Mouse (Mus musculus) telencephalon, adult 2 months (tissue): ENCODE data around the gene Zfand3.

Experiments used
- DNase-seq: peaks from one replicate; pipeline ENCODE4 v3.0.0-alpha.2; 2011; ENCODE audit warnings: low read depth, low spot score

Zfand3 gene

DNA sequence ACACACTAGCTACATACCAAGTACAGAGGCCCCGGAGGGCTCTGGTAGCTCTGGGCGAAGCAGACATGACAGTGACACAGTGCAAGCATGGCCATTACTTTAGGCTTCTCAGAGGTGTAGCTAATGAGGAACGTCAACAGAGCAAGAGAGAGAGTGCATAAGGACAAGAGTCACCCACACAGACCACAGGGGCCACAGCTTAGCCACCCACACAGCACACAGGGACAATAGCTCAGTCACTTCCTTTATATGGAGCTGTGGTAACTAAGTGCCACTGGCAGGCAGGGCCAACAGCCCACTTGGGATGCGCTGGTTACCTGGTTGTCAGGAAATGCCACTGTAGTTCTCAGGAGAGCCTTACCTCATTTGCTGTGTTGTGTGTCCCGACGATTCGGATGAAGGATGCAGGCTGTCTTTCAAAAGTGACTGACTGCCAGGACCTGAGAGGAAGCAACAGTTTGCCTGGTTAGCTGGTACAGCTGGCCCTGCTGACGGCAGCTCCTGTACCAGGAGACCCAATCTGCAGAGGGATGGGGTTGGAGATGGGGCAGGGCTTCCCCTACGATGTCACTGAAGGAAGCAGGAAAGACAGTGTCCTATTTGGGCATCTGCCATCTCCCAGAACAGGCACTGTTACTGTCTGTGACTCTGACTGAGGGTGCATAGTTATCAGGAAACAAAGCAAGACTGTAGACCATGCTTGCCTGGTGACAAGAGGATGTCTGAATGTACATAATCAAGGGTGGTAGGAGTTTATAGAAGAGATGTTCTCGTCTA is 224.1 kb downstream of the Zfand3 start:
- no peak for DNase-seq

- no peak for DNase-seq
Observed at GRCm38 (mm10) chr17:30230428-30230827, 225.9 kb downstream of the Zfand3 start.

DNA sequence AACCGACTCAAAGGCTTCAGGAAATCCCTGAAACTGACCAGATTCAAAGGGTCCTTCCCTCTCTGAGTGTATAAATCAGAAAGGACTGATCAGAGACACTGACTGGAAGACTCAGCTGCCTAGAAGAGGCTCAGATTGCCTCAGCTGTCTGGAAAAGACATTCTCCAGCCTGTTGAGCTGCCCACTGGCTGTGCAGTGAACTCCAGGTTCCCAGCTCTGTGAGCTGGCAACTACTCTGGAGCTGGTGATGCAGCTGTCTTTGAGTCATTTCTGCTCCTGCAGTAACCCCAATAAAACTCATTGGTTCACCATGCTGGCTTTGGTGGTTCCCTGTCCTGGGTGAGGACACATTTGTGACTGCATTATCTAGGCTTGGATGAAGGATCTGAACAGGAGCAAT is 226.9 kb downstream of the Zfand3 start:
- DNase-seq: no peak

DNA sequence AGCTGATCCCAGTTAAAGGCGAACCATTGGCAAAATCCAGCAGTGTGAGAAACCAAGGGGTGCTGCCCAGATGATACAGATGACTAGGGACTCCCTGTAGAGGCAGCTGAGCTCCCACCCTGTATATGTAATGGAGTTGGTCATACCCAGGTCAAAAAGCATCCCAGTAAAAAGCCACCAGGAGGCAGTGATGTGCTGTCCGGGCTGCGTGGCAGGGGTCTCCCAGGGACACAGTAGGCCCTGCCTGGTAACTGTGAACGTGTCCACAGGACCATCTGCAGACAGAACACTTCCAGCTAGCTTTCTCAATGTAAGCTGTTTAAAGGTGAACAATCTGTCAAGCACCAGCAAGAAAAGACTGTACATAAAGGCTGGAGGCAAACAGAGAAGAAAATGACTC is 228.2 kb downstream of the Zfand3 start:
- no peak for DNase-seq

DNA sequence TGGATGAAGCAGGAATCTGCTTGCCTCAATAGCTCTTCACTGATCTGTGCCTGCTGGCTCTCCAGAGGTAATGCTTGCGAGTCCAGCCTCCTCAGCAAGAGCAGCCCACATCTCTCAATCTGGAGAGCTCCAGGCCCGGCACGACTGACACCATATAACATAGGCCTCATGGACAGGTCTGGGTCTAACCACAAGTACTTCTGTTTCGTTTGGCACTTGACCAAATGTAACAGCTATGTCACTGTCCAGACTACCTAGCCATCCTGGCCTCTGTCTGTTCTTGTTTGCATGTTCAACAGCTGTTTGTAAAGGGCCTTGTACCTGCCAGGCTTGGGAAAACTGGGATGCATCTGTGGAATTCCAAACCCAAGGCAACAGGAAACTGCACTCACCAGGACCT is 230.8 kb downstream of the Zfand3 start:
- no peak for DNase-seq

GRCm38 (mm10) chr17:30236611-30237010 is 232.1 kb downstream of the Zfand3 start:
- no peak for DNase-seq

GRCm38 (mm10) chr17:30237600-30237999 is 233.1 kb downstream of the Zfand3 start:
- DNase-seq: no peak

DNA sequence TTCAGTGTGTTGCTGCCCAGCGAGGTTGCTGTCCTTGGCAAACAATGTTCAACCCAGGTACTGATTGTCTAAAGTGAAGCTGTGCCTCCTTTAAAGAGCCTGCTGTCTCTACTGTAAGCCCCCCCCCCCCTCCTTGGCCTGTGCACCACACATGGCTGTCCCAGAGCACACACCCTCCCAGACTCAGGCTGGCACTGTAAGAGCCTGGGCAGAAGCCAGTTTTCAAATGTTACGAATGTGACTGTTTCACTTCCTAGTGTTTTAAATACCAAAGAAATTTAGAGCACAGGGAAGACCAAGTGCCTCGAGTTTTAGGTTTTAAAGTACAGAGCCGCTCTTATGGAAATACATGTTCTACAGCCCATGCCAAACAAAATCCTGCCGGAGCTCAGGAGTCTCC is 234.9 kb downstream of the Zfand3 start:
- no peak for DNase-seq

DNA sequence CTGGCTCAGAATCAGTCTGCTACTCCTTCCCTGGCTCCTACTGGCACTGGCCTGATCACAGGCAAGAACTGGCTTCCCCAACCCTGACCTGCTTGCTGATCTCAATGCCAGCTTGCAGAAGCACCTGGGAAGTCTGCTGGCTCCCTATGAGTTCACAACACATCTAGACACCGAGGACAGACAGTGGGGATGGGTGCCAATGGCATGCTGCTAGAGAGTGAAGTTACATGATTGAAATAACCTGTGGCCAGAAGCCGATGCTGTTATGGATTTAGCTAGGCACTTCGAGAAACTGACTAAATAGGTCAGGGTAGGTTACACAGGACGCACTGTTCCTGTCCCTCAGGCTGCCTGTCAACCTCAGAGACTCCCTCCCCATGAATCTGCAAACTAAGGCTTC is 236.1 kb downstream of the Zfand3 start:
- DNase-seq: no peak

DNA sequence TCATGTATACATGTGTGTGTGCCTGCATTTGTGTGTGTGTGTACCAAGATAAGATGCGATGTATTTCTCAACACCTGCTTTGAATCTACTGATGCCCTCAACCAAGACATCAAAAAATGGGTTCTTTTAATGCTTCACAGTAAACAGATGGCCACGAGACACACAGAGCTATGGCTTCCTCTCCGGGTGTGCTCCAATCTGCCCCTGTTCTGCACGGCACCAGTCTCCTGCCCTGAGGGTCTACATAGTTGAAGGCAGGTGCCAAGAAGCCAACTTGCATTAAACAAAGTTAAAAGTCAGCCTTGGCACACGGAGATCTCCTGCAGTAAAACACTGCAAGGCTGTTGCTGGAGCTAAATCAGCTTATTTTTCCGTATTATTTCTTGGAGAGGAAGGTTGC is 236.5 kb downstream of the Zfand3 start:
- no peak for DNase-seq

DNA sequence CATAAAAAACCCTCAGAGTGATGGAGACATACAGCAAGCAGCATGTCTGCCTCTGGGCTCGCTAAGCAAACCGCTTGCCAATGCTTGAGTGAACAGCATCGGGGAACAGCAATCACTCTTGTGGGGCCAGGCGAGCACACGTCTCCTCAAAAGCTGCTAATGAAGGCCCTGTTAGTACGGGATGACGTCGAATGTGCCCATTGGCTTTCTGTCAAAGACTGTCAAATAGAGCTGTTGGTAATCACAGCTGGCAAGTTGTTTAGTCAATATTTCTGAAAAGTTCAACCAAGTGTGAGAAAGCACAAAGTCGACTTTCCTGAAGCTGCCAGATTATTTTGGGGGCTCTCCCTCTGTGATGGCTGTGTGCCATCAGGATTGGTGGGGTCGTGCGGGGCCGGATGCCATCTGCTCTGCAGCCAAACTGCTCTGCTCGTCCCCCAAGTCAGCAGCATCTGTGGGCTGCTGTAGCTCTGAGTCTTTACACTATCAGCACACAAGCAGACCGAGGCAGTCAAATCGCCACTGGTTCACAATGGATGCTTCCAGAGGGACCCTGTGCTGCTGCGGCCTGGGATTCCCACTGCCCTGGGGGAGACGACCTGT is 237.3 kb downstream of the Zfand3 start:
- no peak for DNase-seq

DNA sequence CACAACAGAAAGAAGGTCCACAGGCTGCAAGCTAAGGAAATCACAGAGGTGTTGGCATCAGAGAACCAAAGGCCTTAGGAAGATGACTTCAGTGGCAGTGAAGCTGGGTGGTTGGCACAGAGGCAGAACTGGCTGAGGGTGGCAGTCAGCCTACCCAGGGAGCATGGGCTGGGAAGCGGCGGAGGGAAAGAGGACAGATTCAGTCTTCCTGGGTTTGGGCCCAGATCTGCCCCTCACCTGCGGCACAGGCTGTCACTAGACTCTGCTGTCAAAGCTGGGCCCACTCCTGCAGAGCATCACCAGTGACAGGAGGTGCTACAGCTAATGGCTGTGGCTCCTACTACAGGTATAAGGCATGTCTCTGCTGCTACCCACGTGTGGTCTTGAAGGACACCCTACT is 238.1 kb downstream of the Zfand3 start:
- no peak for DNase-seq

GRCm38 (mm10) chr17:30243540-30243939 is 239.0 kb downstream of the Zfand3 start:
- DNase-seq: no peak

DNA sequence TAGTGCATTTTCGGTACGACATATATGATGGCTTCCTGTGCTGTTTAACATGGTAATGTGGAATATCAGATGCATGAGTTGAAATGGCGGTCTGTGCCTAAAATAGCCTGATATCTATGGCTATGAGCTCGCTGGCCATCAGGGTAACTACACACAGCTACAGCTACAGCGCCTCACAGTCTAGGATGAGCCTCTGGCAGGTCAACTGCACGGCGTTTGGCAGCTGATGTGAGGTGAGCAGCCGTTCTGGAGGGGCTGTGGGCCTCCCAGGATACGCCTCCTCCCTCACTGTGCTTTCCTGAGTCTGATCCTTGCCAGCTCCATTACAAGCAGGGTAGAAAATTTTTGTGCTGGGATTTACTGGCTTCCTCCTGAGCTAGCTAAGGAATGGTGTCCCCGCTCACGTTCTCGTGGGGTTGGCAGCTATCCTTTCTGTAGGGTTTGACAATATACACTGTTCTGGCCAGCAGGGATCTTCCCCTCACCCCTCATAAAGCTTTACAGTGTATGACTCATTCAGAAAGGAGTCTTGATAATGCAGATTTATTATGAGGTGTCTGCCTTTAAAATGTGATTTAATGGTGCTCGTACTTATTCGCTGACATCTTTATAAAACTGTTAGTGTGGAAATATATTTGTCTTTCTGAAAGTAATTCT is 240.2 kb downstream of the Zfand3 start:
- DNase-seq: no peak

DNA sequence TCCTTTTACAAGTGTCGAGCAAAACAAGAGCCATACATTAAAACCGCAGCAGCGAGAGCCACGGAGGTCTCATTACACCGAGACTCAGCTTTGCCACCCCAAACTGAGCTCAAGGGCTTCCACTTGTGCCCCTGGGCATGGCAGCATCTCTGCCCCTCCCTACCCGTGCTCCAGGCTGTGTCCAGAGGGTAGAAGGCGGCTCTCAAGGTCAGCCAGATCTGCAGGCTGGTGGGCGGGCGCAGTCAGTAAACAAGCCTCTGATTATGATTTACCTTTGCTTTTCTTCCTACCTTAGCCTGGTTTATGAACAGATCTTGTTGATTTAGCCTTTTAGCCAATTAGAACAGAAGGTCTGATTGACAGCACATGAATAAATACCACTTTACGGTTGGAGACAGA is 240.8 kb downstream of the Zfand3 start:
- DNase-seq: no peak

- DNase-seq: no peak
Observed at GRCm38 (mm10) chr17:30253028-30253427, 248.5 kb downstream of the Zfand3 start.

GRCm38 (mm10) chr17:30253924-30254323 is 249.4 kb downstream of the Zfand3 start:
- DNase-seq: no peak

GRCm38 (mm10) chr17:30255928-30256560 is 251.5 kb downstream of the Zfand3 start:
- DNase-seq: no peak

- no peak for DNase-seq
Observed at GRCm38 (mm10) chr17:30258480-30258879, 253.9 kb downstream of the Zfand3 start.

- DNase-seq: no peak
Observed at GRCm38 (mm10) chr17:30259938-30260337, 255.4 kb downstream of the Zfand3 start.
